Mouse (Mus musculus) frontal cortex, postnatal 14 days (tissue): ENCODE results near the gene Mex3d.

Experiments
- DNase-seq, 2 experiments: peaks; one replicate each; pipeline ENCODE4 v3.0.0; 2022; ENCODE audit warnings: low spot score in 2 of 2

Gene Mex3d

DNA sequence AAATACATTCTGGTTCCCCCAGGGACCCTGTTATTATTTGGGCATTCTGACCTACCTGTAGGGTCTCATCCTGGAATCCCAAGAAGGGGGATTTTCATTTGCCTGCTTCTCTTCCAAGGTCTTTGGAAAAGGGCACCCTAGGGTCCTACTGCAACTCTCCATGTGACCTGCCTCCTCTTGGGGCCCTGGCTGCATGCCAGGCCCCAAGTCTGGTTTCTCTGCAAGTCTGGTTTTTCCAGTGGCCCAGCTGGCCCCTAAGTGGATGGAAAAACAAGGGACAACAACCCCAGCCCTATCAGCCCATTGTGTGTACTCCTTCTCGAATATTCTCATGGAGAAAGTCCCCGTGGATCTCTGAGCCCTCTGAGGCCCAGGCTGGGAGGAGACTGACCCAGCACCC is 56.6 kb downstream of the Mex3d start:
- DNase-seq: no peak
